Mouse (Mus musculus): ENCODE data around the gene Tiam1.

Gene Tiam1

DNA sequence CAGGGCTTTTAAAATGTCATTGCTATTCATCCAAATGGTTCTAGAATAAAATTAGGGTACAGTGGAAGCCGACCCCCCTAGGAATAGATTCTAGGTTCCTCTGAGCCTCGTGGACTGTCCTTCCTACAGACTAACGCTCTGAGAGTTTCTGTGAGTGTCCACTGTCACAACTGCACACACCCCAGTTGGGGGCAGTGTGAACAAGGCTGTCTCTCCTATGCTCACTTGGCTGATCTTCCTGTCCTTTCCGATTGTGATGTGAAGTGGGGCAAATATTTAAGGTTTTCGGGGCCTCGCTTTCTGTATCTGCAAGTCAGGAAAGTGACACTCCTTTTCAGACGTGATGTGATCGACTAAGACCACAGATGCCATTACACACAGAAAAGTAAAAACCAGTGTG, 288.8 kb downstream of the Tiam1 start:
- DNase-seq (ENCODE audit: extremely low read depth, low read depth, low spot score) = no peak

DNA sequence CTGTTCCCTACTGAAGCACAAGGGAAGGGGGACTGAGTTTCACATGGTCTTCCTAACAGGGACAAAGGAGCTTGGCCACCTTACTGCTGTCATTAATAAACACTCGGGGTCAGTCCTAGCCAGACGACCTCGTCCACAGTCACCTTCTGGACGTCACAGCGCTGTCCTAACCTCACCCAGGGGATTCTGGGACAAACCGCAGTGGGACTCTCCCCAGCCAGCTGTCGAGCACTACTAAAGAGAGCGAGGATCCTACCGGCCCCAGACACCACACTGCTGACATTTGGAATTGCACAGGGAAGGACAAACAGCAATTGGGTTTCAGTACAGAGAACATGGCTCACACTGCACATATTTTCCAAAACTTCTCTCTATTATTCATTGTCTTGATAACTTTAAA, 292.2 kb downstream of the Tiam1 start:
- no peak for DNase-seq (ENCODE audit: extremely low read depth, low read depth, low spot score)

DNA sequence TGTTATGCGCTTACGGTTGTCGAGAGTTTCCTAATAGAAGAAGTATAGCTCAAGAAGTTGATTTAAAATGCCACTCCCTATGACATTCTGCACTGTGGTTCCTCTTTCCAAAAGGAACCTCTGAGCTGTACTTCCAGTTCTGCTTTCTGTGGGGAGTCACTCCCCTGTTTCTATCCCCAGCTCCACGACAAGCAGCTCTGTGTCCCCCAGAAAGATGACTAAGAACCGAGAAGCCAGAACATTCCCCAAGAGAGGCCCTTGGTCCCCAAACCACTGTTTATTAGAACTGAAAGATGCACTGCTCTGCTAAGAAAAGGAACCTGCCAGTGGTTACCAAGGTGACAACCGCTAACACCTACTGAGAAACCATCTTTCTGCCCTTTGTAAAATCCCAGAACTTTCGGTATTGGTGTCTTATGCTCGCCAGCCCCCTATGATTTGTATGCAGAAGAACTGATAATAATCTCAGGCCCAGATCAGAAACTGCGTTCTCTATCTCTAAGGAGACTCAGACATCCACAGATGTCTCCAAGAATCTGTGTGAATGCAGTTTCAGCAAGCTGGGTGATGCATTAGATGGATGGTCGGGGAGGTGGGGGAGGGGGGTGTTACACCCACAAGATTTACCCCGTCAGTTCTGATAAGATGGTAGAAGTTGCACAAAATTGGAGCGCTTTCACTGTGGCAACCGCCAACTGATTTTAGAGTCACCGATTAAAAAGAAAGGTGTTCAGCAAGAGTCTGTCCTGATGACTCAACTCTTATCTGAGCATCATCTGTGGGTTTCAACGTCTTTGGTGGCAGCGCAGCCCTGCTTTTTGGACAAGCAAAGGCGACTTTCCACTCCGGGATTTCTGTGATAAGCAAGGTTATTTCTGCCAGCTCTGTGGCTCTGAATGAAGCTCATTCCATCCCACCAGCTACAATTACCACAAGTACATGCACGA, 294.6 kb downstream of the Tiam1 start:
- DNase-seq (ENCODE audit: extremely low read depth, low read depth, low spot score) = no peak

DNA sequence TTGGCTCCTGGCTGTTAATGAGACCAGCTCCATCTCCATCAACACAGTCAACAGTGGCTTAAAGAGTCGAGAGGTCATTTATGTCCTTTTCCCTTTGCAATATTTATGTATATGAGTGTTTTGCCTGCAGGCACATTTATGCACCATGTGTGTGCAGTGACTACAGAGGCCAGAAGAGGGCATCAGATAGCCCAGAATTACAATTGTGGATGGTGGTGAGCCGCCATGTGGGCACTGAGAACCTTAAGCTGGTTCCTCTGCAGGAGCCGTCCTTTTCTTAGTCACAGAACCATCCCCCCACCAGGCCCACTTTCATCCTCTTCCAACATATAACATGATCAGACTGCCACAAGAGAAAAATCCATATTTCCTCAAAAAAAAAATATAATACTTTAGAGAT, 295.4 kb downstream of the Tiam1 start:
- DNase-seq (ENCODE audit: extremely low read depth, low read depth, low spot score) = no peak

DNA sequence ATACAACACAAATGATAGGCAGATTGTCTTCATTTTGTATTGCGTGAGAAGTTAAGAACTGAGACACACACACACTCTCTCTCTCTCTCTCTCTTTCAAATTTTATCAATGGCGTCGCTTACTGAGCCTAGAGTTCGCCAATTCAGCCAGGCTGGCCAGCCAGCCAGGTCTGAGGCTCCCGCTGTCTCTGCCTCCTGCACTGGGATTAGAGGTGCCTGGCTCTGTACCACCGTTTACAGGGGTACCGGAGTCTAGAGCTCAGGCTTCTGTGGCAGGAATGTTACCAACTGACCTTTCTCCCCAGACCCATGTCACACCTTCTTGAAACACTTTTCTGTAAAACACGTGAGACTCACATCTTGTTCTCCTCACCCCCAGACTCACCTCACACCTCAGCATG, 298.1 kb downstream of the Tiam1 start:
- no peak for DNase-seq (ENCODE audit: extremely low read depth, low read depth, low spot score)

DNA sequence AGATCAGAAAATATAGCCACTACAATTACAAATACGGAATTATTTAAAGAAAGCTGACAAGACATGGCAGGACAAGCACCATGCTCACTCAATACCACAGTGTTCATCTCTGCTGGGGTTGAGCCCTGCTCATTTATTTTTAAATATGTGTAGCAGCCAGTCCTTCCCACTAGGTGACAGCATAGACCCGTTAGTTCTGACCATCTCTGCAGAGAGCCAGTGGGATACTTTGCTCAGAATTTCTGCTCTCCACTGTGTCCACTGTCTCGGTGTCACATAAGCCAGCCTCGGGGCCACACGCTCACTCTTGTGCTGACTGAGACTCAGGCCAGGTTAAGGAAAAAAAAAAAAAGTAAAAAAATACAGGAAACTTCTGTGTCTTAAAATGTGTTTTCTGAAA, 299.0 kb downstream of the Tiam1 start:
- DNase-seq (ENCODE audit: extremely low read depth, low read depth, low spot score) = no peak

DNA sequence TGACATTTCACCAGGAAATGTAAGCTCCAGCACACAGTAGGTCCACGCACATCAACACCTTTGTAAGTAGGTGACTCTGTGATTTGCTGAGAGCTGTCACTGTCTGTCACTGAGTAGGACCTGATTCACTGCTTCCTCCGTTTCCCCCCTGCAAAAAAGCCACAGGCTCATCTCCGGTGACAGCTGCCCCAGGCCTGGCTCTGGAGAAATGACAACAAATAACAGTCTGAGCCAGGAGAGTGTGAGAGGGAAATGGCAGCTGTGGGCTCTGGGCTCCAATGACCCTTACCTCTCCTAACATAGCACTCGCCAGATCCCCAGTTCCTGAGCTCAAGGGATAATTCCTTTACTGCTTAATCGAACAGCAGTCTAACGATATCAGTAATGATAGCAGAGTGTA, 301.7 kb downstream of the Tiam1 start:
- DNase-seq (ENCODE audit: extremely low read depth, low read depth, low spot score) = no peak

DNA sequence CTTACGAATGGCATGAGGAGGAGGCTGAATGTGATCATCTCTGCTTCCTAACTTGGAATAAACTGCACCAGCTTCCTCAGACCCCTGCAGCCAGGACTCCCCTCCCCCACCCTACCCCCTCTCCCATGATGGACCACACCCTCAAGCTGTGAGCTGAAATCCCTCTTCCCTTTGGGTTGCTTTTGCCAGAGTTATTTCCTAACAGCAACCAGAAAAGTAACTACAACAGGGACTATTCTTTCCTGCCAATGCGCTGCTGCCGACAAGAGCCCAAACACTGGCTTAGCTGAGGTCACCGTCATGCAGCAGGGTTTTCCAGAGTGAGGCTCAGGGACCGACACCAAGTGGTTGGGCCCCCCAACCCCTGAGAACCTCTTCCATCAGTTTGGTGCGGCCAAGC, 303.2 kb downstream of the Tiam1 start:
- no peak for DNase-seq (ENCODE audit: extremely low read depth, low read depth, low spot score)

DNA sequence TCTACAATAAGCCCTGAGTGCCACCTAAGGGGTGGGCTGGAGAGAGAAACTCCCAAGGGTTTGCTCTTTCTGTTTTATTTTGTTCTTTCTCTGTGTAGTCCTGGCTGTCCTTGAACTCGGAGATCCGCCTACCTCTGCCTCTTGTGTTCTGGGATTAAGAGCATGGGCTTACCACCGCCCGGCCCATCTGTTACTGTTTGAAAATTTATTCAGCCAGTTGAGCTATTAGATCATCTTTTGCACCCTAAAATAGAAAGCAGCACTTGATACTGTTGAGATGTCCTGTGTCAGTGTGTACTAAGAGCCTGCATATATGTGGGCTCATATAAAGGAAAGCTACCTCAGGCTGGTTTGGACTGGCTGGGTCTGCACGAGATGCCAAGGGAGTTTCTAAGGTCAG, 303.7 kb downstream of the Tiam1 start:
- no peak for DNase-seq (ENCODE audit: extremely low read depth, low read depth, low spot score)

DNA sequence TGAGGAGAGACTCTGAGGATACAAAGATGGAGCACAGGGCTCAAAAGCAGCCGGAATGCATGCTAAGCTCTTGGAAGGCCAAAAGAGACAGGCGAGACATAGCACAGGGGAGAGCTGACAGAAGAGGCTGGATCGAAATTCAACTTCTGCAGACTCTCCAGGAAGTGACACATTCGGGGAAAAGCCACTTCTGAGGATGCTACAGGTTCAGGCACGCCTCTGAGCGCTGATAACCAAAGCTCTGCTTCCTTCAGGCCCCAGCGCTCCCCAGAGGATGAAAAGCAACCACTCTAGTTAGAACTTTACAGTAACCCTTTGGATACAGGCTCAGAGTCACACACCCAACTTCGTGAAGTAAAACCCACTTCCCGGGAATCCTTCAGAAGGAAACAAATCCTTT, 306.5 kb downstream of the Tiam1 start:
- no peak for DNase-seq (ENCODE audit: extremely low read depth, low read depth, low spot score)

DNA sequence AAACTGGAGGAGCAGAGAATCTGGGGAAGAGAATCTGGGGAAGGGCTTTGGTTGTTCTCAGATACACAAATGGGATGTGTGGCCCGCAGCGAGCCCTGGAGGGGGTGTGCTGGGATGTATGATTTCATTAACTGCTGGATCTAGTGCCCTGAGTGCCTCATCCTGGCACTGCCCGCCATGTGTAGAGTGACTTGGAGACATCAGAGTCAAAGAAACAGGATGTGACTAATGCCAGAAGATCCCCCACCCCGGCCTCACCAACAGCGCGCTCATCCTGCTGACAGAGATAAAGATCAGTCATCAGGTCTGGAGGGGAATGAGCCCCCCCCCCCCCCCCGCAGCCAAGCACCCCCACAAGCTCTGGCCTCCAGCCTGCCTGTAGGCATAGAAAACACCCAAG, 308.0 kb downstream of the Tiam1 start:
- DNase-seq (ENCODE audit: extremely low read depth, low read depth, low spot score) = no peak

DNA sequence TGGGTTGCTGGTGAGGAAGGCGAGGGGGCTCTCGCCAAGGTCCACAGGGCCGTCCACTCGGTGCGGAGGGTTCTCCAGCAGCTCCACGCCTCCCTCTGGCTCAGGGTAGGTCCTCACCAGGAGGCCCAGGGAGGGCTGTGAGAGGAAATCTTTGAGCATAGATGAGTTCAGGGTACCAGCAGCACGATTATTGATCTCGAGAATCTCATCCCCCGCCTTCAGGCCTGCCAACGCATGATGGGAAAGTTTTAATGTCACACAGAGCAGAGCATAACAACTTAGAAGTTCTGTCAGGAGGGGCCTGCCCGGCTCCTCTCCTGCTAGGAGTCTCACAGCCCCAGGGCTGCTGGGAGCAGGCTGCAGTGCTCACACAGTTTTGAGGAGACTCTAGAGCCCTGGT, 310.6 kb downstream of the Tiam1 start:
- DNase-seq (ENCODE audit: extremely low read depth, low read depth, low spot score) = no peak

DNA sequence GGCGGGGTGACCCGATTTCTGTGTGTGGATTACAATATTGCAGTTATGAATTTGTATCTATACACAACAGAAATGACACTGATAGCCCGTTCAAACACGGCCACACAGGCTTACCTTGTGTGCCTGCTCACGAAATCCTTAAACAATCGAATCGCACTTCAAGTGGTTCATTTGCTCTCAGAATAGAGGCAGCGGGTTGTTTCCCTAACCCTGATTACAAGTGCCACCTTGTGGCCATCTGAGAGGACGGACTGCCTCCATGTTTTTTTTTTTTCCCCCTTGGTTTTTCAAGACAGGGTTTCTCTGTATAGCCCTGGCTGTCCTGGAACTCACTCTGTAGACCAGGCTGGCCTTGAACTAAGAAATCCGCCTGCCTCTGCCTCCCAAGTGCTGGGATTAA, 312.4 kb downstream of the Tiam1 start:
- DNase-seq (ENCODE audit: extremely low read depth, low read depth, low spot score) = no peak

DNA sequence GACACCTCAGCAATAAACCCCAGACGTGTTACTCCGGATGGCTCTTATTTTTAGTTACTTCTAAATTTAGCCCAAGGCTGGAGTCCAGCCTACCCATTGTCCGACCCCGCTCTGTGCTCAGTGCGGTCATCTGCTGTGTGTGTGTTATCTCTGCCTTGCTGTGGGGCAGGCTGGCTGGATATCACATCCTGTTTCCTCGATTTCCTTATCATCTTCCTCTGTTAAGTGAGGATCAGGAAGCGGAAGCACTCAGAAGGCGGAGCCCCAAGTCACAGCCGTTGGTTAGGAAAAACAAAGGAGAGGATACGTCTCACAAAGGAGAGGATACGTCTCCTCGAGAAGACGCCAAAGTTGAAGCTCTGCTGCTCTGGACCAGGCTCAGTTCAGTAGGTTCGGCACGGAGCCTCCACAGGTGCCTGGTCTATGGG, 313.3 kb downstream of the Tiam1 start:
- no peak for DNase-seq (ENCODE audit: extremely low read depth, low read depth, low spot score)

DNA sequence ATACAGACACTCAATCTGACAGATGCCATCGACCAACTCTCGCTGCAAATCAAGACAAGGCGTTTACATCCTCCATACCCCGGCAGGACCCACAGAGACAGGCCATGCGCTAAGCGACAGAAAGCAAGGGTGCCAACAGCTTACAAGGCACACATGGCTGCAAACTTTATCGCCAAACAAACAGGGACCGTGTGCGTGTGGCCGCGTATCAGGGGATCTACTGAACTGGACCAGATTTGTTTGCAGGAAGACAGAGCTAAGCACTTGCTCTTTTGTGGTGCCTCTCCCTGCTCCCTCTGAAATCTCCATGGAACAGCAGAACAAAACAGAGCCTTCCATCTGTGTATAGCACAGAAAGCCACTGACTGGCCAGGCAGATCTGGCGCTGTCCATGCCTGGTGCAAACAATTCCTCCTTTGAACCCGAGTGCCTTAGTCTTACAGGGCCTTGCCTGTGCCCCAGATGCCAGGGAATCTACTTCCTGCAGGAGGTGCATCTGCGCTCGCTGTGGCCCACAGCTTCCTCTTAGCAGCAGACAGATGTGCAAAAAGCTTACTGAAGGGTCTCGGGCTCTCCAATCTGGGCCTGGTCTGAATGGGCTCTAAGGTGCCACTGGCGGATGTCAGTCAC, 316.0 kb downstream of the Tiam1 start:
- DNase-seq (ENCODE audit: extremely low read depth, low read depth, low spot score) = no peak

DNA sequence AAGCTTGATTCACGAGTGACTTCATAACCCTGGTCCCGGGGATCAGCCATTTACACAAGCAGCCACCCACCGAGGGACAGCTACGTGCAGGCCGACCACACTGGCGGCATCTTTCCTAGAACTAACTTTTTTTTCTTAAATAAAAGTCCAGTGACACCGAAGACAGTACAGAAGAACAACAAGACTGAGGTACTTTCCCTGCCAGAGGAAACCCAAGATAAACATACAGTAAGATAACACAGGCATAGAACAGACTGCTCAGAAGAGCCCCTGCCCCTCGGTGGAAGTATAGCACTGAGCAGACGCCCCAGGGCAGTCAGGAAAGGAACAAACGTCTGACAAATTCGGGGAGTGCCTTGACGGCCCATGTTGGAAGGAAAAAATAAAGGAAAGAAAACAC, 317.7 kb downstream of the Tiam1 start:
- no peak for DNase-seq (ENCODE audit: extremely low read depth, low read depth, low spot score)

DNA sequence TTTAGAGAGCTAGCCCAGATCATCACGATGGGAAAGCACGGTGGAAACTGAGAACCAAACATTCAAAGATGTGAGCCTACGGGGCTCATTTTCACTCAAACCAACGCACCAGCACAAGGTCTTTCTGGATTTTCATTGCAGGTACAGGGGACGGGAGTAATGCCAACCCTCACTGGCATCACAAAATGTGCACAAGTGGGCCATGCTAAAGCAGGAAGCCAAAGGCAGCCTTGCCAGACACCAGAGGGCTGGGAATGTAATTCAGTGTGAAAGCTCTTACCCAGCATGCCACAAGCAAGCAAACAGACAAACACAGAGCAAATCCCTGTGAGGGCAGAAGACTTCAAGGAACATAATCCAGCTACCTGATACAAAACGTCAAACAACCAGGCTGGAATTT, 320.7 kb downstream of the Tiam1 start:
- no peak for DNase-seq (ENCODE audit: extremely low read depth, low read depth, low spot score)

DNA sequence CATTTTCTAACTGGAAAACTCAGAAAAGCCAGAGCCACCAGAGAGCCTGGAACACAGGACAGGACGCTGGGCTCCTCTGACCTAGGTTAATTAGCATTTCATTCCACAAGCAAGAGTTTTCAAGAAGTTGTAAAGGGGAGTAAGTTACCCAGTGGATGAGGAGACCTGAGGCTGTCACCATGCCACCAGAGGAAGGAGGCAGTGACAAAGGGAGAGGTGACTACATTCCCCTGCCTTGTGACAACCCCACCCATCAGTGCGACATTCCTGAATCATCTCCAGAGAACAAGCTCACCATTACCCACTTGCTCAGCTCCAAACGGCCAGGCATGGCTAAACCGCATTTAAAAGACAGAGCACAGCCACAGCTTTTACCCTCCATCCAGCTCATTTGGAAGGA, 324.9 kb downstream of the Tiam1 start:
- no peak for DNase-seq (ENCODE audit: extremely low read depth, low read depth, low spot score)

DNA sequence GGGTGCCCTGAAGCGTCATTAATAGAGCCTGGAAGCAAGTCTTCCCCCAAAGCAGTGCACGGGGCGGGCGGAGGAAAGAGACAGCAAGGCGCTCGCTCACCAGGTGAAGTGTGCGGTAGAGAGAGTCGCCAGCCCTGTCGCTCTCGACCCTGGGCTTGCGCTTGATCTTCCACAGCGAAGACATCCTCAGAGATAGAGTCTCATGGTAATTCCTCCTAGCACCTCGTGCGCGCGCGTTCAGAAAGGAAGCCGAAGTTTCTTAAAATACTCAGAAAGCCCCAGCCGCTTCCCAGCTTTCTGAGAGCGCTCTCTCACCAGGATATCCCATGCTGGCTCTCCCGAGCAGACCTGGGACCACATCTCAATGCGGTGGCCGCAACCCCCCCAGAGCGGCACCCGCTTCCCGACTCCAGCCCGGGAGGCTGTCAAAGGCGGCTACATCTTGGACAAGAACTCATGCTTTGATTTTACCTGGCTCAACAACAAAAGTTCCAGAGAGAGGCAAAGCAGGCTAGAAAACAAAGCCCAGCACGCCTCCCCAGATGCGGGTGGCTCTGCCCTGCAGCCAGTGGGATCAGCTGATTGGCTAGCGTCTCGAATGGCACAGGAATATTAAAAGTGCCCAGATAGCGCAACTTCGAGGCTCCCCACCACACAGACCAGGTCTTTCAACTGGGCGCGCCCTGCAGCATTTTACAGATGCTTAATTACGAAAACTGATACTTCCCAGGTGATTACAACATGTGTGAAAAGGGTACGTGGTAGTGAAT, 325.5 kb downstream of the Tiam1 start:
- DNase-seq (ENCODE audit: extremely low read depth, low read depth, low spot score) = no peak

DNA sequence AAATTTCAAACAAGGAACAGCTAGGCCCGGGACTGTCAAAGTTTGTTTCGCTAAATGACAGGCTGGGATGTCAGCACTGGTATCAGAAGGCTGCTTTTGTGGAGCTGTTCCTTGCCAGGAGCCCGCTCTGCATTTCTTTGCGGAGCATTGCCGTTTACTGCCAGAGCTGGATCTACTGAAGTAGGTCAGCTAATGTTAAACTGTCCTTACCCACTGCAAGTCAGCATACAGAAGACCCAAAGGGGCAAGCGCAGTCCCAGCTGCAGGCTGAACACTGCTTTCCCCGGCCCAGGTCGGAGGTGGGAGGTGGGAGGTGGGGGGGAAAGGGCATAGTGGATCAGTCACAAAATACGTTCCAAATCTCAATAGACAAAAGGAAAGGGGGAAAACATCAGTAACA, 326.3 kb downstream of the Tiam1 start:
- no peak for DNase-seq (ENCODE audit: extremely low read depth, low read depth, low spot score)

DNA sequence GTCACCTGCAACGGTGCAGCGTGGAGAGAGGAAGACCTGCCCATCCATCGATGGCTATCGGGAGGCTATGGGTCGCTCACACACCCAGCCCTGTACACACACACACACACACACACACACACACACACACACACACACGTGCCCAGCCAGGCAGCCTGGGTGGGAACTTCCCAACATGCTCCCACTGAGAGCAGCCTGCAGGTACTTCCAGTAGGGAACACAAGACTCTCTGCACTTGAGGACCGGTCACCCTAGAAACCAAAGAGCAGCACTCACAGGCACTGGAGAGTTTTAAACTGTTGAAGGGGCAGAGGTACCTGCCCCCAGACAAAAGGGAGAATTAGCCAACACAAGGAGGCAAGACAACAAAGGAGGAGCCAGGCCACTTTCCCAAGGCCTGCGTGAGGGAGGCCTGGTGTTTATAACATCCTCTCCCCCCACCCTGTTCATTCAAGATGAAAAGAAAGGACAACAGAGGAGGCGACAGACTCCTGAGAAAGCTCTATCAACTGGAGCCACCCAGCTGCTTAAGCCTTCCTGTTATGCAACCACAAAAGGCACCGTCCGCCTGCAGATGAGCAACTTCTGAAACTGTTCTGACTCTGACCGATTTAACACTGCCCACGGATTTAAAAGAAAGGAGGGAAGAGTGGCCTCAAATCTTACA, 326.9 kb downstream of the Tiam1 start:
- DNase-seq (ENCODE audit: extremely low read depth, low read depth, low spot score) = no peak
